Mouse (Mus musculus) lung, postnatal 0 days (tissue): ENCODE measurements around the gene Gm28729.

Experiments used
- CTCF ChIP-seq: IDR thresholded peaks from 2 replicates; pipeline ENCODE4 v1.5.1; 2016; ENCODE audit warnings: antibody characterized with exemption, mild to moderate bottlenecking
- EP300 ChIP-seq: IDR thresholded peaks from 2 replicates; pipeline ENCODE4 v1.6.1; 2016; ENCODE audit warnings: antibody characterized with exemption, mild to moderate bottlenecking, control low read depth

DNA sequence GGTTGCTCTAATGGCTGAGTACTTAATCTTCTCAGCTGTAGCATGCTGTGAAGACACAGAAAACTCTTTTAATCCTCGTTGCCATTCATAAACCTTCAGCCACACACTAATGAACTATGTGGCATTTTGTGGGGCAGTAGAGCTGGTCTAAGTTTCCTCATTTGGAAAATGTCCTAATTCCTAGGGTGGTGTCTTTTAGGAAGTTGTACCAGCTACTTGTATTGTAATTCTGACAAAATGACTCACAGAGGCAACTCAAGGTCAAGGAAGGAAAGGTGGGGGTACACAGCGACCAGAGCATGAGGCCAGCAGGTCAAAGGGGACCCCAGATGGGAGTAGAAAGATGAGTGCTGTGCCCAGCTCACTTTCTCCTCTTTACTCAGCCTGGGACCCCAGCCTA is 41.4 kb downstream of the Gm28729 start:
- TF ChIP-seq CTCF (no peak), EP300 (no peak; the same call in 1 of the 2 replicates)
